Mouse (Mus musculus) gonadal fat pad, adult 2 months (tissue): ENCODE measurements around the gene Npas2. TPM values are rescaled to one million over a fixed set of nuclear protein-coding genes. Genes with fewer than 3 reads are reported as not detected.

ENCODE experiments used
- DNase-seq: peaks from one replicate; pipeline ENCODE4 v3.0.0-alpha.2; 2012; ENCODE audit warnings: low read depth
- polyA plus RNA-seq: library from polyadenylated mRNA; depleted of rRNA; stranded (reverse); fragments of >200 nt; gene quantifications from 2 replicates; pipeline ENCODE4 v1.2.3, GENCODE M21; 2012

Gene Npas2
- polyA plus RNA-seq, 1 experiment: 3.7 TPM

DNA sequence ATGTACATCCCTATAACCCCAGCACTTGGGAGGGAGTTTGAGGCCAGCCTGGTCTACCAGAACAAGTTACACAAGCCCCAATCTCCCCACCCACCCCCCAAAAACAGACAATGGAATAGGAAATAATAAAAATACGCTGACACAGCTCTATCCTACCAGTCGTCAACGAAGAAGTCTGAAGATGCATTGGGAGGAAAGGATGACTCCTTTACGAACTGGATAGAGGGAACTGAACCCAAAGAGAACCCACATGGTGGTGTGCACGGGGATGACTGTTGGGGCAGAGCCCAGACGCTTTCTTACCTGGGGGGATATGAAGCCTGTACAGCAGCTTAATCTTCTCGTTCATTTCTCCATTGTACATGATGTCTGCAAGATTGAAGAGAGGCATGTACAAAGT is 182.6 kb downstream of the Npas2 start:
- DNase-seq: no peak

DNA sequence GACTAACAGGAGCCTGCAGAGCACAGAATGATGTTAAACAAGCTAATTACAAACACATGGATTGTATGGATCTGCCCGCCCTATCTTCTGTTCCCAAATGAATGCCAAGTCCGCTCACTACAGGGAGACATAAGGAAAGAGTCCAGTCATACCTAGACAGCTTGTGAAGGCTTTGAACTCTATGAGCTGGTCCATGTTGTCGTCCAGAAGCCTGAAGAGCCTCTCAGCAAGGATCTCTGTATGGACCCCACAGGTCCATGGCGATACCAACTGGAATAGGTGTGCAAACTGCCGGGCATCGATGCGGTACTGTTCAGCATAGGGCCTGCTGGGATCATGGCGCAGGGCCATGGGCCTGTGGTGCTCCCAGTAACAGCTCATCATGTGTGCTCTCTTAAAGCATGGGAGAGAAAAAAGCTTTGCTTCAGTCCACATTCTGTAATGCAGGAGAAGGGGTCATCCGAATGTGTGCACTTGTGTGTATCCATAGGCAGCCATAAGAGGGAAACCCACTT is 183.3 kb downstream of the Npas2 start:
- no peak for DNase-seq

DNA sequence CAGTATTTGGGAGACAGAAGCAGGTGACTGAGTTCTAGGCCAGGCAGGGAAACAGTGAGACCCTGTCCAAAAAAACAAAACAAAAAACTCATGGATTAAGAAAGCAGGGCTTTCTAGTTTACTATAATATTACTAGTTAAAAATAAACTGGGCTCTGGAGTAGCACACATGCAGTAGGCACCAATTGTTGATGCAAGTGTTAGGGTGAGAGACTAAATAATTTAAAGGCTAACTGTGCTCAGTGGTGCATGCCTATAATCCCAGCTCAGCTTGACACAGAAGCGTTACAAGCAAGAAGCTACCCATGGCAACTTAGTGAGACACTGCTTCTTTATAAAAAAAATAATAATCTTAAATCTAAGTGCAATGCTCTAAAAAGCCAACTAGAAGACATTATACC is 185.0 kb downstream of the Npas2 start:
- DNase-seq: no peak

DNA sequence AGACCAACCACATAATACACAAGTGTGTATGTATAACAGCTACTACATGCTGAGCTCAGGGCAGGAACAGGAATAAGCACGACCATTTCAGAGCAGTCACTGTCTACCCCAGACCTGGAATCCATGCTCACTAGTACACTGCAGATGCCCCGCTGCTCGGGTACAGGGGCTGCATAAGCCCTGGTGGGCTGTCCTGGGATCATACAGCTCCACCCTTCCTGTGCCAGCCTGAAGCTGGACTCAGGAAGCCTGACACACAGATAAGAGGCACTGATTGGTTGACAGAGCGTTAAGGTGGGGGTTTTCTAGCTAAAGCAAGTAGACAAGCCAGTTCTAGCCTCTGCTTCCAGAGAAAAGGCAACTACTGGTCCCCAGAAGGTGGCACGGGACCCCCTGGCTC is 185.5 kb downstream of the Npas2 start:
- DNase-seq: no peak

DNA sequence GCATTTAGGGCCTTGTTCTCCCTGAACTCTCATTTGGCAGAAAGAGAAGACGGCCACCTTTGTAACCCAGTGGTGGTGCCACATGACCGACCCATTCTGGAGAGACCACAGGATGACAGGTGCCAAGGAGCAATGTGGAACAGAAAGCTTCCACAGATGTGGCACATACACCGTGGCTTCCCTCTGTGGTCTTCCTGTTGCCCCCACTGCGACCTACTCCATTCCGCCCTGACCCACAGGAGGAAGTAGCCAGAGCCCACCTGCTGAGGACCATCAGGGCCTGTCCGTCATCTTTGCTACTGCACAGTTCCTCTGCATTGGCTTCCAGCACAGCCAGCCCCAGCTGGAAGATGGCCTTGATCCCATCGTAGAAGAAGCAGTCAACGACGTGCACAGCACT is 187.5 kb downstream of the Npas2 start:
- no peak for DNase-seq

DNA sequence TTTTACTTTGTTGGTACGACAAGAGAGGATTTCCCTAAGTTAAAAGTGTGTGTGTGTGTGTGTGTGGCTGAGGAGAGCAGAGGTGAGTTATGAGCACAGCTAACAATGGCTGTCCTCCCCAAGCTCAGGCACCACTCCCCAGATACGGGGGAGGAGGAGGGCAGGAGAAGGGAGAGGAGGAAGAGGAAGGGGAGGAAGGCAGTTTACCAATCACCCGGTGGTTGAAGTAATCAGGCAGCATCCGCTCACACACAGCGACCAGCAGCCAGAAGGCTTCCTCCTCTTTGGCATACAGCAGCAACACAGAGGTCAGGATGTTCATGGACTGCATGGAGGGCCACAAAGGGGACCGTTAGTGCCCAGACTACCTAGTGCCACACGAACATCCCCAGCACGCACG is 191.4 kb downstream of the Npas2 start:
- DNase-seq: no peak

DNA sequence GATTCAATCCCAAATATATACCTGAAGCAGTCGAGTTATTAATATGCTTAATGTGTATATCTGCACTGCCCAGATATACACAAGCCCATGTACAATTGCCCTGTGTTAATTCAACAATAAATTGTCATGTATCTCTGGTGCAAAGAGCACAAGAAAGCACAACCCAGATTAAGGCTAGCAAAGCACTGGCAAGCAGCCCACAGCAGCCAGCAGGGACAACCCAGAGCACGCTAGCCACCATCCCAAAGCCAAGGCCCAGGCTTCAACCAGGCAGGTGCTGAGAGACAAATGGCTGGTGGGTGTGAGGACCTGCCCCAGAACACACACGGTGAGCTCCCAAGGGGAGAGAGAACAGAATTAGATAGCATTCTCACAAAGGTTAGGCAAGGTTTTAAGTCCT is 192.9 kb downstream of the Npas2 start:
- no peak for DNase-seq

DNA sequence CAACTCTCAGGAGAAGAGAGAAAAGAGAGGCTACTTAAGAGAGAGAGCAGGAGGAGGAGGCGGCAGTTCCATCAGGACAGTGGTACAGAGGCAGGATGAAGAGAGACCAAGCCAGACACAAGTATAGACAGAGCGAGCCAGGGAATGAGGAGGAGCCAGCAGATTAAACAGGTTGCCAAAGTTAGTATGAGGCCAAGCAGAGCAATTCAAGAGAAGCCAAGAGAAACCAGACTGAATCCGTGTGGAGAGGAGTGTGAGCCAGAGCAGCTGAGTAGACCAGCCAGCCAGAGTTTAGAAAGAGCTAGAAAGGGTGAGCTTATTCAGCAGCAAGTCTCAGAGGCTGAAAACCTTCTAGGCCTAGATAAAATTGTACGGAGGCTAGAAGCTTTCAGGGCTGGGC is 194.0 kb downstream of the Npas2 start:
- DNase-seq: no peak

DNA sequence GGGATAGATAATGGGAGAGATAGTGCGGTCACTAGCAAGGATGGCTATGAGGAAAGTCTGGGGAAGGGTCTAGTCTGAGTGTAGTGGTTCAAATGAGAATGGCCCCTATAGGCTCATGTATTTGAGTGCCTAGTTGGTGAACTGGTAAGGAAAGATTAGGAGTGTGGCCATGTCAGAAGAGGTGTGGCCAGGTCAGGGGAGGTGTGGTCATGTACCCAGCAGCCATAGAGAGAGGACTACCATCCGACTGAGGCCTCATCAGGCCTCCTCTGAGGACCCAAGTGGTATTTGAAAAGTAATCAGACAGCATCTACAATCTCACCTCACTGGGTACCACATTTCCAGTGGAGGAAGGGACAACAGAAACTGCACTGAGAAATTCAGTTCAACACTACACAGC is 194.6 kb downstream of the Npas2 start:
- DNase-seq: no peak

DNA sequence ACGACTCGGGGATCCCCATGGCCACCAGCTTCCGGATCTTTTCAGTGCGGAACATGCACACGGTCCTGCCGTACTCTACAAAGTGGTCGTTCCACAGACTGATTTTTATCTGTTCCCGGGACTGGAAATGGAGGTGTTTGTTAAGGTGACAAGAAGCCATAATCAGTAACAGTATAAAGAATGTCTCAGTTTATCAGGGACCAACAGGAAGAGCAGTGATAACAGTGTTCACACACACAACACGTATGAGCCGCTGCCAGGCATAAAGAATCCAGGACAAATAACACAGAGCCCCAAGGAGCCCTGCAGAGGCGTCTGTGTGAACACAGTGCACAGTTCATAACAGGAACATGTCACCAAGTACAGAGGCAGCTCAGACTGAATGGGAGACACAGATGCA is 195.8 kb downstream of the Npas2 start:
- no peak for DNase-seq

DNA sequence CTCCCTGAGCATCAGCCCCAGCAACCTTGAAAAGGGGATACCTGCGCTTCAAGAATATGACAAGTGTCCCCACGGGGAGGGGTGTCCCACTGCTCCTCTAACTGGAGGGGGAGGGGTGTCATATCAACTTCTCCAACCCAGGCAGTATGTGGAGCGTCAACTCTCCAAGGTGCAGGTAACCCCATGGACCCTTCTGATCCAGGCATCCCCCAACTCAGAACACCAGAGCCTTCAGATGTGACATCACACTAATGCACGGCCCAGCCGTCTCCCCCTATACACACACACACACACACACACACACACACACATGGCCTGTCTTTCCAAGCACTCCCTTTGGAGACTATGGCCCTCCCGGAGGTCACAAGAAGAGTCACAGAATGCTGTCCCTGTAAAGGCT is 198.1 kb downstream of the Npas2 start:
- DNase-seq: no peak

DNA sequence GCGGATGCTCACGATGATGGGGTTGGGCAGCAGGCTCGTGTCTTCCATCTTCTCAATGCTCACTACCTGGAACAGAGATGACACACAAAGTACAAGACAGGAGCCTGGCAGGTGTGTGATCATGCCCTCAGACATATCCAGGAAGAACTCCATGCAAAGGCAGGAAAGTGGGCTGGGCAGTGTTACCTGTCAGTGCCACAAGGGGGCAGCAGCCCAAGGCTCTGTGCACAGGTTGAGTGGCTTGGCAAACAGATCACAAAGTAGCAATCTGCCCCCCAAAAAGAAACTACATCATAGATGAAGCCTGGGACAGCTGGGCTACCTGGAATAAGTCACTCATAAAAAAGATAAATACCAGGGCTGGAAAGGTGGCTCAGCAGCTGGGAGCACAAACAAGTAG is 198.7 kb downstream of the Npas2 start:
- no peak for DNase-seq

DNA sequence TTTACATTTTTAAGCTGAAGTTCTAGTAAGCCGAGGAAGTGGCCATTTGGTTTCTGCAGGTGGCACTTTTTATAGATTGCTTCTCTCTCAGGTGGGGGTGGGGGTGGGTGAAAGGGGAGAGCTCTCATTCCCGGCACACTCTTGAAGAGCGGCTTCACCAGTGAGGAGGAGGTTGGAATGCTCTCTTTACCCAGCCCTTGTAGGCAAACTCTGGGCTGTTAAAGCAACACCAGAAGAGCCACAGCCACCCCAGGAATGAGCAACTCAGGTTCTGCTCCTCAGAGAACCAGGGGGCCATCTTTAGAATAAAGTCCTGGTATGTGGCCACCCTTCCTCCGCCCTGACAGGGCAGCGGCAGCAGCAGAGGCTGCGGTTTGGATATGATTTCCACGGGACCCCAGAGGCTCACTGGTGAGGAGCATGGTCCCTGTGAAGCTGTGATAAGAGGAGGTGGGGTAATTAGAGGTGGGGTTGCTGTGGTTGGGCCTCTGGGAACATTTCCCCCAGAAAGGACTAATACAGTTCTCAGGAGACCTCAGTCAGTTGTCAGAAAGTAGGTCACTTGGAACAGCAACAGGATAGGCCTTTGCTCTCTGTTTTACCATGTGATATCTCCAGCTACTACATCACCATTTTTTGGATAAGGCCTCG is 199.8 kb downstream of the Npas2 start:
- no peak for DNase-seq

DNA sequence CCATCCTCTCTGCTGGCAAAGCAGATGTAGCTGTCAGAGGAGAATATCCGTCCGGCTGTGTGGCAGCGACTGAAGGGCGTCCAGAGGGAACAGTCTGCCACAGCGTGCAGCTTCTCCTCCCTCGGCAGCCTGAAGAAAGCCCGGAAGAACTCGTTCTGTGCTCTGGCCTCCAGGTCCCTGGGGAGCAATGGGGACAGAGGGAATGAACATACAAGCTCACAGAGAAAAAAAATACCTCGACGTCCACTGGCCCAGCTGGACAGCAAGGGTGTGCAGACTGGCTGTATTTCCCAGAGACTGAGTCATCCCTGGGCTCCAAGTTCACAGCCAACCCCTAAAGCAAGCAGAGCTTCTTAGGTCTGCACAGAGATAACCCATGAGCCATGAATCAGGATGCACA is 200.6 kb downstream of the Npas2 start:
- no peak for DNase-seq

DNA sequence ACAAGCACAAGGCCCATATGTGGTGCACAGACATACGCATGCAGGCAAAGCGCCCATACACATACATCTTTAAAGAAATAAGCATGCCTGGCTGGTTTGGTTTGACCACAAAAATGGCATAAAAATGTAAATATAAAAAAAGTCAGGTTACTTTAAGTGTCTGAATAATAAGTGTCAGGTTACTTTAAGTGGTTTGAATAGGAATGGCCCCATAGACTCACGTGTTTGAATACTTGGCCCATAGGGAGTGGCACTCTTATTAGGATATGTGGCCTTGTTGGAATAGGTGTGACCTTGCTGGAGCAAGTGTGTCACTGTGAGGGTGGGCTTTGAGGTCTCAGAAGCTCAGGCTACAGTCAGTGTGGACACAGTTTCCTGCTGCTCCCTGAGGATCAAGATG is 201.1 kb downstream of the Npas2 start:
- no peak for DNase-seq

DNA sequence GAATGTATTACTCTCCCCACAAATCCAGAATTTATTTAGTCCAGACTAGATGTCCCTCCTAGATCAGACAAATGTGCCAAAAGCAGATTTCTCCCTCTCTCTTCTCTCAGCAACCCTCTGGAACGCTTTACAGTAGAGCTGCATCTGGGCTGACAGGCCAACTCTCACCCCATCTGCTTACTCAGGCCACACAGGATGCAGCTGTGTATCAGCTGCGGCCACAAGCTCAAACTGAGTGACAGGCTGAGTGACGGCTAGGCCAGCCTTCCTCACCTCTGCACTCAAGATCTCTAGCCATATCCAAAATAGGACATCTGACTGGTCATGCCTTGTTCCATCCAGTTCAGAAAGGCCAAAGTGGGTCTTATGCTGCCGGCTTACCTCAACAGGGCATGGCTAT is 202.8 kb downstream of the Npas2 start:
- no peak for DNase-seq

DNA sequence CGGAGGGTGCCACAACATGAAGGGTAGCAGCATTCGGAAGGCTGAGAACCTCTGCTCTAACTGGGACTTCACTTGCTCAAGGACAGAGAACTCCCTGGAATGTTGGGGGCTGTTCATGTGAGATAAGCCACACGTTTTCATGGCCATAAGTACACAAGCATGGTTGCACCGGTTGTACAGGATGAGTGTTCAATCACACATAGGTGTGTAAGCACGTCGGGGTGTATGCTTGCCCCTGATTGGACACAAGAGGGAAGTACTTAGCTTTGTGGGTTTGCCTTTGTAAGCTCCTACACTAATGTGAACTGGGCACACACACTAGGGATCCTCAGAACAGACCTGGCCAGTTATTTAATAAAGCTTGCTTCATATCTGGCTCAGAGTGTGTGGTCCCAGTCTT is 204.8 kb downstream of the Npas2 start:
- DNase-seq: no peak

DNA sequence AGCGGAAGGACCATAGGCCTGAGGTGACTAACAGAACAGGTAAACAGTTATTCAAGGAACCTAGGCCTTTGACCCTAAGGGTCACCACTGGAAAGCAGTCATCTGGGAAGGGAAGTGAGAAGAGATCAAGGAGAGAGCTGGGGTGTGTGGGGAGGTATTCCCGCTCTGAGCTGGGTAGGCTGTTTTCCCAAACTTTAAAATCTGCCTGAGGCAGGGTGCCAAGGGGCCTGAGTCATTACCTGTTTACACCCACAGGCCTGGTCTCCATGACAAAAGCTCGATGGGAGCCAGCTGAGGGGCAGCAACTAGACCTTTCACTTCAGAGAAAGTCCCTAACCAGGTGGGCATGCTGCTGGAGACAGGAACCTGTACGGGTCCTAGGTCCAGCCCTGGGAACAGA is 205.7 kb downstream of the Npas2 start:
- DNase-seq: no peak

DNA sequence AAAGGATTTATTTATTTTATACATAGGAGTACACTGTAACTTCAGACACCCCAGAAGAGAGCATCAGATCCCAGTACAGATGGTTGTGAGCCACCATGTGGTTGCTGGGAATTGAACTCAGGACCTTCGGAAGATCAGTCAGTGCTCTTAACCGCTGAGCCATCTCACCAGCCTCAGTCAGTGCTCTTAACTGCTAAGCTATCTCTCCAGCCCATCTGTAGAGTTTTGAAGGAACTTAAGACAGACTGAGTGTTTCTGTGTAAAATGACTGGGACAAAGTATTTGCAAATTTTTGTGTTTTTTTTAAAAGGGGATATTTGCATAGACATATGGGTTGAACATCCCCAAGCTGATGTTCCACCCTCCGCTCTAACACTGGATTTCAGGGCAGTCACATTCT is 206.6 kb downstream of the Npas2 start:
- DNase-seq: no peak

DNA sequence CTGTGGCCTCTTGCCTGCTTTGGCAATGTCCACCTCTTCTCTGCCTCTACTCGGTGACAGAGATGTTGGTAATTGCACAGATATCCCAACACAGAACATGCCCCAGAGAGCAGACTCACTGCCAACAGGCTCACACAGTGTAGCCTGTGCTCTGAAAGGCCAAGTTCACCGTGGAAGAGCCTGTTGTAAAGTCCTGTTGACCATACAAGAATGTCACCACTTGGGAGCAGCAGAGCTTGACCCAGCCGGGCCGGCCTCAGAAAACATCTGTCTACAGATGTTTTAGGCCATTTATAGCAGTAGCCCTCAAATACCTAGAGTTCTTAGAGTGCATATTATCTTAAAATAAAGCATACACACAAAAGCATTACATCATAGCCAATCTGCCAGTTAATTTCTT is 213.6 kb downstream of the Npas2 start:
- DNase-seq: no peak

DNA sequence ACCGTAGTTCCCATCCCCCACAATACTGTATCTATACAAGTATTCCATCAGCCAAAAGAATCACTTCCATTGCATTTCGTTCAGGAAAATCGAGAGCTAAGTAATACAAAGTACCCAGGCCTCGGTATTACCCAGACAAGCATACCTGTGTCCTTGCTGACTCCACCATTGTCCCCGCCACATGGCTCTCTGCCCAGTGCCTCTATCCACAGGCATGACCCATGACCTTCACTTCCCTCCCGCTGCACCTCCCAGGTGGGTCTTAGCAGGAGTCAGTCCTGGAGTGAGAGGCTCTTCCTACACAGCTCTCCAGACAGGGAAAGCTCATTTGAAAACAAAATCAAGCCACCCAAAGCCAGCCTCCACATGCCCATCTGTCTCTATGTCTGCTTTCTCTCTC is 214.6 kb downstream of the Npas2 start:
- DNase-seq: no peak

DNA sequence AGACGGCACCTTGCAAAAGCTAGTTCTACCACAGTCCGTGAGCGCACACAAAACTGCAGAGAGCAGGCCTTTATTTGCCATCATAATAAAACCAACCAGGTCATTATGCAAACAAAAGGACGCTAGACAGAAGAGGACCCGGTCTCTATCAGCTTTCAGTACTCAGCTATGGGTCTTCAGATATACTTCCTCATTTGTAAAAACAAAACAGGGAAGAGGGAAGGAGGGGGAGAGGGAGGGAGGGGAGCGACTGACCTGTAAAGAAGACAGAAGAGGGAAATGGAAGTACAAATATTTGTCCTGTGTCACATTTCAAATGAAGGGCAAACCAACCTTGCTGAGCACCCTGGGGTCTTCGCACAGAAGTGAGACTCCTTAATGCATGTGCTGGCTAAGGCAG is 215.1 kb downstream of the Npas2 start:
- no peak for DNase-seq

DNA sequence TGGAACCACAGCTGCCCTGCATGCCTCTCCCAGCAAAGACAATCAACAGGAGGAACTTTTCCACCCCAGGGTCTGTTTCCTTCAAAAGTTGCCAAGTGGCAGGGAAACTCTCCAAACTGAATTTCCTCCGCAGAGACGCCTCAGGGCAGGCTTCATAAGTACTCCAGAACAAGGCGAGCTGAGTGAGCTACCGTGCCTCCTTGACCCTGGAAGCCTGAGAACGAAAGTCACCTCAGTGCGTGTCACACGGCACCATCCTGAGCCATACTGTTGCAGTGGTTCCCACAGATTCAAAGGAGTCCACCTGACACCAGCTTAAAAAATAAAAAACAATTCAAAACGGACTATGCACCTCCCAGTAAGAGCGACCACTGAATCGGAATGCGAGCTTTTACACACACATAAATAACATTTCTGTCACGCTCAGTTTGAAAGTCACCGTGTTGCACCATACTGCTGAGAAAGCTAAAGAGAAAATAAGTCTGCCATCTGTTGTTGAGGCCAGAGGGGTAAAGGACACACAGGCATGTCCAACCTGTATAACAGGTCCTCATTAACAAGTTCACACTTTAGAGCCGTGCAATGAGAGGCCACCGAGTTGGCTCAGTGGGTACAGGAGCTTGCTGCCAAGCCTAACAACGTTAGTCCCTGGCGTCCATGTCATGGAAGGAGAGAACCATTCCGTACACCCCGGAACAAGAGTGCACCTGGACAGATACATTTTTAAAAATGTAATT is 216.7 kb downstream of the Npas2 start:
- peak; percentile 94 for DNase-seq
